Mouse (Mus musculus) MEL (cell line): ENCODE data around the gene Canx.

Experiments
- BHLHE40 ChIP-seq: IDR thresholded peaks from 2 replicates; pipeline ENCODE4 v1.6.1; 2012; ENCODE audit warnings: low read depth, mild to moderate bottlenecking, inconsistent platforms, low read length, improper control_type of control experiment, borderline replicate concordance
- CTCF ChIP-seq, 3 experiments: IDR thresholded peaks in 2 of 3; conservative IDR thresholded peaks in 1 of 3; 2 replicates each; pipeline ENCODE4 v1.5.1; 2011 to 2012; ENCODE audit warnings: low read length in 3 of 3, low read depth in 2 of 3, mild to moderate bottlenecking in 2 of 3, improper control_type of control experiment in 1 of 3, inconsistent platforms in 1 of 3, mixed read lengths in 1 of 3, moderate library complexity in 1 of 3; ENCODE audit not compliant: control insufficient read depth in 1 of 3, insufficient read depth in 1 of 3, poor library complexity in 1 of 3, severe bottlenecking in 1 of 3
- ELF1 ChIP-seq: IDR thresholded peaks from 2 replicates; pipeline ENCODE4 v1.6.1; 2014; ENCODE audit warnings: low read depth, mild to moderate bottlenecking, inconsistent platforms, low read length, improper control_type of control experiment, moderate library complexity
- MXI1 ChIP-seq: IDR thresholded peaks from 2 replicates; pipeline ENCODE4 v1.6.1; 2011; ENCODE audit warnings: mild to moderate bottlenecking, low read depth, low read length, improper control_type of control experiment

DNA sequence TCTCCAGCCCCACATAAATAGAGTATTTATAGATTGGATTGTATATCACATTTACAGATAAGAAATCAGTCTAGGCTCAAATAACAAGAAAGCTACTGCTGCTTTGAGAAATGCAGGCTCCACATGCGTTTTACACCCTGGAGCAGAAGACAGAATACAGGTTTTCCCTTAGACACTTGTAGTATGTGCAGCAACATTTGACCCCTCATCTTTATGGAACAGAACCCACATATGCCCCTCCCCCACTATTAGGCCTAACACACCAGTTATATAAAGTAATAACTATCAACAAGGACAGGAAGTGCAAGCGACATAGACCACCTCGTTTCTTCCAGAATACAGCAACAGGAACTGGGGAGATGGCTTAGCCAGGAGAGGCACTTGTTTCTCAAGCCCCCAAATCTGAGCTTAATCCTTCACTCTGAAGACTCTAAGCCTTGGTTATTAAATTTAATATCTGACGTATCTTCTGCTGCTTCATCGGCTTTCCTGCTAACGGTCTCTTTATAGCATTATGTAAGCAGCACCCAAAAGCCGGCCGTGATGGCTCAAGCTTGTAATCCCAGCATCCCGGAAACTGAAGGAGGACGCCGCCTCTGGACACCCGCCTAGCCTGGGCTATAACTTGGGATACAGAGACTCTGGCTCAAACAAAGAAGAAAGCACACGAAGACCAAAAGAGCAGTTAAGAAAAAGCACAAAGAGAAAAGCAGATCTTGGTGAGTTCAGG lies 49.0 kb upstream of the Canx start:
- TF ChIP-seq BHLHE40, result no peak
- no peak for TF ChIP-seq MXI1
- no peak for TF ChIP-seq ELF1
- no peak for TF ChIP-seq CTCF (IDR thresholded peaks at IDR 0.05 in 2 of 3, conservative IDR thresholded peaks at IDR 0.05 in 1 of 3; ENCODE audit: control insufficient read depth in 1 of 3, insufficient read depth in 1 of 3, low read depth in 2 of 3, low read length in 3 of 3, poor library complexity in 1 of 3, severe bottlenecking in 1 of 3)
